Mouse (Mus musculus) hindlimb bud, embryonic 11.5 days (tissue): ENCODE results near the gene Tescl.

ENCODE experiments used
- DNase-seq: peaks from one replicate; pipeline ENCODE4 v3.0.0-alpha.2; 2012; ENCODE audit warnings: low read depth, low spot score; ENCODE audit errors: extremely low spot score

The Tescl gene

DNA sequence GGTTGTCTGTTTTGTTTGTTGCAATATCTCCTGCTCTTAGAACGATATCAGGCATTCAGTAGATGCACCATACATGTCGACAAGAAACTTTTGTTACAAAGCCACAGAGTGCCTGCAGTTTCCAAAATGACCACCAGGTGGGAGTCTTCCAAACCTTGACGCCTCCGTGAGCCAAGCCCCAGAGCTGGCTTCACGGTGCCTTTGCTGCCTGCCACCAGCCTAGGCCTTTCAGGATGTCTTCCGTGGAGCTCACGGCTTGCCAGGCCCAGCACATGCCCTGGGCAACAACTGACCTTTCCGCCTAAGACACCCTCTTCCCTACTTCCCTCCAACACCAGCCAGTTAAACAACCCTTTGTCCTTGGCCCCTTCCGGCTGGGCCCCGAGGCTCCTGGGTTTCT, 31.1 kb upstream of the Tescl start:
- peak; percentile 86 for DNase-seq

- no peak for DNase-seq
Measured at GRCm38 (mm10) chr7:24363228-24363627, 29.5 kb upstream of the Tescl start.

DNA sequence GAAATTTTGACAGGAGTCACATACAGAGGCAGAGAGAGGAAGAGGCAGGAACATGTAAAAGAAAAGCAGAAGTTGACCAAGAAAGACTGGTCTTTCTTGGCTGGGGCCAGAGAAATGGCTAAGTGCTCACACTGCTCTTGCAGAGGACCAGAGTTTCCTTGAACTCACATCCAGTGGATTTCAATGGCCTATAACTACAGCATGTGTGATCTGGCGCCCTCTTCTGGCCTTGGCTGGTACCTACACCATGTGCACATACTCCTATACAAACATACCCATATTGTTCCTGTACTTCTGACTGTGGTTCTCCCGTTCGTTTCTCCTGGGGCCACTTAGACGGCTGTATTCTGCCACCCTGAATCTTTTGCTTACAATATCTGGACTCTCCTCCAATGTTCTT, 27.3 kb upstream of the Tescl start:
- no peak for DNase-seq

DNA sequence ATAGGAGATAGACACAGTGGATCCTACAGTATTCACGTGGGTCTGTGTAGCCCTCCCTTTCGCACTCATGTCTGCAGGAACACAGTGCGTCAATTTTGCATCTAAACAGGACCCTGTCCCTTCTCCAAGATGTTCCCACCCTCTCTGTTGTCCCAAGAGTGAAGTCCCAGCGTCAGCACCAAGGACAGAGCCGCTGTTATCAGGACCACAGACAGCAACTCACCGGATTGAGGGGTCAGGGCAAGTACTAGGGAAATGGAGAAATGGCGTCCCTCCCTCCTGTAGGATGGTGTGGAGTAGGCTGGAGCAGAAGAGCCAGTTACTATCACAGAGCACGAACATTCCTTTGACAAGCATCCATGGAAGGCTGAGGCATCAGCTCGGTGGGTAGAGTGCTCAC, 25.5 kb upstream of the Tescl start:
- DNase-seq, result peak; percentile 47

DNA sequence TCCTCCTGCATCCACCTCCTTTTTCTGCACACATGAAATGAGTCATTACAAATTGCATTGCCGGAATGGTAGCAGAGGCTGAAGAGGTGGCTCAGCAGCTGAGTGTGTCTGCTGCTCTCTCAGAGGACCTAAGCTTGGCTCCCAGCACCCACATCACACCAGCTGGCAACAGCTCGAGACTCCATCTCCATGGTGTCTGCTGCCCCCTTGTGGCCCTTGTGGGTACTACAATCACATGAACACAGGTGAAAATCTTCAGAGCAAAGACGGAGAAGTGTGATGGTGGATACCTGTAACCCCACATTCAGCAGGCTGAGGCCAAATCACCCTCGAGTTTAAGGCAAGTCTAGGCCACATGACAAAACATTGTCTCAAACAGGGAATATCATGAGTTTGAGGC, 24.2 kb upstream of the Tescl start:
- no peak for DNase-seq

- no peak for DNase-seq
Measured at GRCm38 (mm10) chr7:24356081-24356480, 22.3 kb upstream of the Tescl start.

GRCm38 (mm10) chr7:24355646-24356045, 21.9 kb upstream of the Tescl start:
- DNase-seq, result no peak

GRCm38 (mm10) chr7:24348896-24349295, 15.2 kb upstream of the Tescl start, which contains the start of gene Lypd5:
Gene Lypd5, plus strand, starts transcription at chr7:24349196.
- no peak for DNase-seq

DNA sequence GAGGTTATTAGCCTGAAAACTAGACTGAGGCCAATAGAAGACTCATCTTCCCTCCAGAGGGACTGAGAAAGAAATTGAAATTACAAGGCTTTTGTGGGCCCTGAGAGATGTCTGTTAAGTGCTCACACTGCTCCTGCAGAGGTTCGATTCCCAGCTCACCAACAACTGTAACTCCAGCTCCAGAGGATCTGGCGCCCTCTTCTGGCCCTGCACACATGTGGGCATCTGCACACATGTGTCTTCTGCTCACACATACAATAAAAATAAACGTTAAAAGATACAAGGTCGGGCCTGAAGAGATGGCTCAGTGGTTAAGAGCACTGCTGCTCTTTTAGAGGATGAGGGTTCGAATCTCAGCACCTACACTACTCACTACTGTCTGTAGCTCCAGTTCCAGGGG, 12.7 kb upstream of the Tescl start:
- no peak for DNase-seq

- no peak for DNase-seq
Measured at GRCm38 (mm10) chr7:24343701-24344272, 10.1 kb upstream of the Tescl start.

DNA sequence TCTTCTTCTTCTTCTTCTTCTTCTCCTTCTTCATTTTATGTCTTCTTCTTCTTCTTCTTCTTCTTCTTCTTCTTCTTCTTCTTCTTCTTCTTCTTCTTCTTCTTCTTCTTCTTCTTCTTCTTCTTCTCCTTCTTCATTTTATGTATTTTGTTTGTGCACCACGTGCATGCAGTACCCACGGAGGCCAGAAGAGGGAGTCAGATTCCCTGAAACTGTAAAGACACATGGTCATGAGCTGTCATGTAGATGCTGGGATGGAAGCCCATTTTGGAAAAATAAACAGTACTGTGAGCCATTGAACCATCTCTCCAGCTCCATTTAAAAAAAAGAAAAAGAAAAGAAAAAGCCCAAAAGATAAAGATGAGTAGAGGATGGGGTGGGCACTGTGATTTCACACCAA, 4.5 kb upstream of the Tescl start:
- DNase-seq, result no peak

DNA sequence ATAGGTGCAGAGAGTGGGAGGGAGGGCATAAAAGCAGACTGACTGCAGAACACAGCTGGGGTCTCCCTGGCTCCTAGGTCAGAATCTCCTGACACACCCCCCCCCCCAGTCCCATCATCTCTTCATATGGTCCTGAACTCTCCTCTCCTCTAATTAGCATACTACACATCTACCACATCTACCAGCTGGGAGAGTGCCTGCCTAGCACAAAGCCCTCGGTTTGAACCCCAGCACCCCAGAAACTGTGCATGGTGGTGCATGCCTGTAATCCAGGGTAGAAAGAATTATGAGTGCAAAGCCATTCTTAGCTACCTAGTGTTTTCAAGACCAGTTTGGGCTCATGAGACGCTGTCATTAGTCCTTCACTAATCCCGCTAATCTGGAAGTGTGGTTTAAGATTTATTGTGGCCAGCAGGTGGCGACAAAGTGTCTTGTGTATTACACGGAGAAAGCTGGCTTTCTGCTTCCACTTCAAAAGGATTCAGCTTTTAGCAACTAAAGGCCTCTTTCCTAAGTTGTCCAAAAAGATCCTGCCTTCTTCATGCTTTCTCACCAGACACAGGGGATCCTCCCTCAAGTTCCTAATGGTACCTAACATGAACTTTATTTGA, 2.1 kb upstream of the Tescl start:
- peak; percentile 41 for DNase-seq

GRCm38 (mm10) chr7:24327281-24327975, 6.3 kb downstream of the Tescl start:
- DNase-seq, result no peak

DNA sequence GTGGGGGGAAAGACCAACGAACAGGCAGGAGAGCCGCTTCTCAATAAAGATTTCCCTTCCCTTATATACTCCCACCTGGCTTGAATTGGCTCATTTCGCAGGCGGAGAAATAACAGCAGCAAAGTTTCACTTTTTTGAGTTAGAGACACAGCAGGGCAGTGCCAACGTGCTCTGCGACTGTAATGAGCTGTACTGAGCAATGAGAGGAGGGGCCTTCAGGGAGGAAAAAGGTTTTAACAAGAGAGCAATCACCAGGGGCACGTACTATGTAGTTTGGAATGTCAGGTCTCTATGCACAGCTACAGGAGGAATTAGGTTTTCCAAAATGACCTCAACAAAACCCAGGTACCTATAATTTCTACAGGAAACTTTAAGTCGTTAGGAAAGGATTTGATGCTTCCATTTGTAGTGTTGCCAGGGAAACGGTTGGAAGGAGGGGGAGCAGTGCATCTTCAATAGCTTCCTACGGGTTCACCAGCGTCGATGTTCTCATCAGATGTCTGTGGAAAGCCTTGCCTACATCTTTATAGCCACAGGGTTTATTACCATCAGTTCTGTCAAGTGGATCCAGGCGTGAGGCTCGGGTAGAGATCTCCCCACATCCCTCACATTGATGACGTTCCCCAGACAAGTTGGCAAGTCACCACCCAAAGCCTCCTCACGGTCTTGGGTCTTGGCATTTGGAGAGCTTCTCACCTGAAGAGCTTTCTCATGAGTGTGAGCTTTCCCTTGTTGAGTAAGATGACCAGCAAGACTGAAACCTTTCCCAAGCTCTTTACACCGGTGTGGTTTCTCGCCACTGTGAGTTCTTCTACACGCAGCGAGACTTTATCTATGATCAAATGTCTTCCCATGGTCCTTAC, 7.2 kb downstream of the Tescl start:
- DNase-seq, result no peak

DNA sequence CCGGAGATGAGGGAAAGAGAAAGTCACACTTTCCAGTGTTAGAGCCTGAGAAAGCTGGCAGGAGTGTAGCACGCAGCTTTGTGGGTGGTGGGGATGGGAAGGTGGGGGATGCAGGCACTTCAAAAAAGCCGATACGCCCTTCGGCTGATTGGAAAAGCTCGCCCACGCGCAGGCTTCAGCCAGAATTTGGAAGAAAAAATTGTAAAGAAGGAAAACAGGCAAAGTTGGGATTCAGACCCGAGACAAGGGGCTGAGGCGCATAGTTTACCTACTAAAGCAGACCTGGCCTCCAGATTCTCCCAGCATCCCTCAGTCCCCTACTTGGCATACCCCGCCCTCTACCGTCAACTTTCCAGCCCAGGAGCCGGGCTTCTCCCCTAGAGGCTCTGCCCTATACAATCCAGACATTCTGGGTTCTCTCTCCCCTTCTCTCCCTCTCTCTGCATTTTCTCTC, 8.0 kb downstream of the Tescl start:
- DNase-seq, result no peak

DNA sequence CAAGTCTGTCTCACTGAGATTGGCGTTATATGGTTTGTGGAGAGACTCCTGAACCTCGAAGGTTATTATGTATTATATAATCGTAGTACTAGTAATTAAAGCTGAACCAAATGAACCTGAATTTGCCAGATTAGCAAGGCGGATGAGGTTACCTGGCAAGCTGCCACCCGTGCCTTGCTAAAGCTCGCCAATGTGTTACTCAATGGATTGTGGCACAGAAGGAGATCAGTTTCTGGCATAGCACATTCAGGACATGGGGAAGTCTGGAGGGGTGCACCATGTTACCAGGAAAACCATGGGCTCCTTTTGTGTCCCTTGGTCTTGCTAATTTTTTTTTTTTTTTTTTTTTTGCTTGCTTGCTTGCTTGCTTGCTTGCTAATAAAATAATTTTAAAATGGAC, 8.5 kb downstream of the Tescl start:
- DNase-seq, result no peak

GRCm38 (mm10) chr7:24322593-24322992, 11.1 kb downstream of the Tescl start:
- no peak for DNase-seq

DNA sequence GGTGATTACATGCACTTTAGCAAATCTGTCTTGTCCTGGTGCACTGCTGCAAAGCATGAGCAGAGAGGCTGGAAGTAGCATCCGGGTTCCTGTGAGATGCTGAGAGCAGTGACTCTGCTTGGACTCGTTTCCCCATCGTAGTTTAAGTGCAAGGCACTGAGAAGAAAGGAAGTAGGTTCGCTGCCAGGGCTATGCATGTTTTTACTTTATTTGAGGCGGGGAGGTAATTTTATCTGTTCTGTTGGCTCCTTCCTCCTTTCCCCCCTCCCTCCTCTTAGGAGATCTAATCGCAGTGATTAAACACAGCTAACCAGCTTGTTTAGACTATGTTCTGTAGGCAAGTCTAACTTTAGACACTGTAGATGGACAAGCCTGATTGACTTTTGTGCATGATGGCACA, 14.8 kb downstream of the Tescl start:
- DNase-seq, result no peak

DNA sequence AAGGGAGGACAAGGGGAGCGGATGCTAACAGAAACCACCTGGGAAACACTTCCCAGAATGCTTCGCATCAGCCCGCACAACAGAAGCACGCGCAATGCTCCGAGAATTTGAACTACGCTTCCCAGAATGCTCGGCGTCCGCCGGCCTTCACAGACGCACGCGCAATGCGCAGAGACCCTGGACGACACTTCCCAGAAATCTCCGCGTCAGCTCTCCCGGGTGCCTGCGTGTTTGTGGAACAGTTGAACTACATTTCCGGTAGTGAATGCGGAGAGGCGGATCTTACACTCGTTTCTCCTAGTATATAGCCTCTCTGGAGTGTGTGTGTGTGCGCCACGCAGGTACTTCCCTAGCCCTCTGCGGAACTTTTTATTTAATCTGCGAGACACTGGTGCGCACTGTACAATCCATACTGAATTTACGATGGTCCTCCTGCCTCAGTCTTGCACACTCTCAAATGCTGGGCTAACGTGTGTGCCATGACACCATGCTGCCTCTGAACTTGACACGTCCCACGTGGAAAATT, 17.1 kb downstream of the Tescl start, which contains the start of gene Zfp94:
Gene Zfp94, minus strand, starts transcription at position 100 of the 526 bp plus-strand sequence.
- DNase-seq, result peak; percentile 93

- DNase-seq, result no peak
Measured at GRCm38 (mm10) chr7:24315726-24316566, 17.8 kb downstream of the Tescl start.
